Comparison of ENCODE assay signal across 17 mouse cellular contexts in the genomic region with DNA sequence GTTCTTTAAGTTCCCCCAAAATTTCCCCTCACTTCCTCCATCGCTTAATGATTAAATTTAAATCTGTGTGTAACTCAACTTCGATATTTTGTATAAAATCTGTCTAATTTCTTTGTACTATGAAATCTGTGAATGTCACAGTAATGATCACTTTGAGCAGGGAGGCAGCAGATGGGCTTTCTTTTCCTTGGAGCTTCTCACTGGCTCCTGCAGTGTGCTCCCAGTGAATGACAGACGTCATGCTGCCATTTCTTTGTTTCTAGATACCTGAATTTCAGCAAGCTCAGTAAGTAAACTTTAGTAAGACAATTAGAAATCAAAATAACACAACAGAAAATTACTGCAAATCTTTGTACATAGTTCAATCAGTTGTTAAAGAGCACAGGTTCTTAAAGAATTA.
DNase-seq lines count a peak whose midpoint lies in the region; ATAC-seq and TF ChIP-seq lines count a peak whose summit lies in the region.
"Had no signal": no experiment of that assay in that cellular context is flagged by ENCODE, and none has a peak within 500 bp of the region (broad histone marks: within the 10 kb centered on the region; RNA-seq: fewer than 3 reads in every experiment).

No protein-coding gene starts in this region.

- H3K9me3 ChIP-seq in forebrain, embryonic 14.5 days (replicated peaks; ENCODE audit: control insufficient read depth, low read length) = no peaks in the 10 kb centered on the region
- H3K9me3 ChIP-seq in forebrain, embryonic 10.5 days = no peaks in the 10 kb centered on the region
- H3K9me3 ChIP-seq: embryonic facial prominence, embryonic 10.5 days; embryonic facial prominence, embryonic 12.5 days; forebrain, embryonic 12.5 days; forebrain, embryonic 15.5 days had no signal

- no peaks in the 10 kb centered on the region for H3K36me3 ChIP-seq in forebrain, embryonic 14.5 days (ENCODE audit: control insufficient read depth, insufficient read depth, low read length)
- H3K36me3 ChIP-seq in forebrain, embryonic 10.5 days (replicated peaks) = no peaks in the 10 kb centered on the region
- H3K36me3 ChIP-seq: embryonic facial prominence, embryonic 10.5 days; embryonic facial prominence, embryonic 12.5 days; forebrain, embryonic 12.5 days; forebrain, embryonic 15.5 days had no signal

- intact Hi-C loops in left cerebral cortex, postnatal 4 days (cut with DNase I) = no loop called here
- intact Hi-C loops in left cerebral cortex, postnatal 36 days (cut with DNase I) = no loop called here

- no peak overlapping the region for H3K4me3 ChIP-seq in forebrain, embryonic 14.5 days (ENCODE audit: low read depth, low read length)
- no peak overlapping the region for H3K4me3 ChIP-seq in forebrain, embryonic 10.5 days
- H3K4me3 ChIP-seq: embryonic facial prominence, embryonic 10.5 days; embryonic facial prominence, embryonic 12.5 days; forebrain, embryonic 12.5 days; forebrain, embryonic 15.5 days had no signal

- ATAC-seq in forebrain, embryonic 14.5 days = no peak
- ATAC-seq: forebrain, embryonic 15.5 days had no signal

- TF ChIP-seq POLR2A in brain, embryonic 14.5 days (IDR thresholded peaks at IDR 0.05; ENCODE audit: borderline replicate concordance, extremely low read depth, insufficient read depth, insufficient read length, poor library complexity, severe bottlenecking) = no peak

- TF ChIP-seq CTCF in brain, embryonic 14.5 days (IDR thresholded peaks at IDR 0.05; ENCODE audit: borderline replicate concordance, extremely low read depth, insufficient read depth, insufficient read length) = no peak

- 42% methylated on average over 3 of the region's 3 CpGs for WGBS in forebrain, embryonic 14.5 days
- 52% methylated on average over 3 of the region's 3 CpGs for WGBS in forebrain, embryonic 10.5 days

- no peak overlapping the region for H3K27ac ChIP-seq in forebrain, embryonic 14.5 days (ENCODE audit: low read depth, low read length)
- no peak overlapping the region for H3K27ac ChIP-seq in forebrain, embryonic 10.5 days
- H3K27ac ChIP-seq: embryonic facial prominence, embryonic 10.5 days; embryonic facial prominence, embryonic 12.5 days; forebrain, embryonic 12.5 days; forebrain, embryonic 15.5 days had no signal

- no peak overlapping the region for H3K9ac ChIP-seq in forebrain, embryonic 14.5 days (ENCODE audit: low read length)
- H3K9ac ChIP-seq: embryonic facial prominence, embryonic 12.5 days; forebrain, embryonic 12.5 days; forebrain, embryonic 15.5 days had no signal

- H3K4me1 ChIP-seq in forebrain, embryonic 14.5 days (ENCODE audit: control insufficient read depth, insufficient read depth, low read length) = no peaks in the 10 kb centered on the region
- H3K4me1 ChIP-seq in forebrain, embryonic 10.5 days = no peaks in the 10 kb centered on the region
- H3K4me1 ChIP-seq: embryonic facial prominence, embryonic 10.5 days; embryonic facial prominence, embryonic 12.5 days; forebrain, embryonic 12.5 days; forebrain, embryonic 15.5 days had no signal

- no peak overlapping the region for H3K4me2 ChIP-seq in forebrain, embryonic 14.5 days (ENCODE audit: low read length)
- H3K4me2 ChIP-seq: embryonic facial prominence, embryonic 12.5 days; forebrain, embryonic 12.5 days; forebrain, embryonic 15.5 days had no signal

- DNase-seq in forebrain, embryonic 14.5 days (ENCODE audit: low spot score) = peak; percentile 25
- no peak for DNase-seq in forebrain, embryonic 10.5 days (ENCODE audit: extremely low spot score, low spot score)
- DNase-seq in left cerebral cortex, postnatal 4 days = peak; percentile 1
- no peak for DNase-seq in left cerebral cortex, postnatal 36 days (ENCODE audit: low spot score in 2 of 2)
- peak; percentile 31 for DNase-seq in brain, embryonic 14.5 days (ENCODE audit: low read depth)
- DNase-seq in brain, embryonic 18.5 days (ENCODE audit: low read depth, low spot score) = peak; percentile 8
- DNase-seq in adrenal gland, postnatal 4 days (ENCODE audit: low spot score in 2 of 2) = no peak
- DNase-seq: adrenal gland, adult 2 months; adrenal gland, postnatal 10 days; adrenal gland, postnatal 25 days; cerebellum, adult 11-12 months; cerebellum, adult 2 months; cerebellum, adult 9-10 months had no signal

- no peaks in the 10 kb centered on the region for H3K27me3 ChIP-seq in forebrain, embryonic 14.5 days (replicated peaks; ENCODE audit: control insufficient read depth, insufficient read depth, low read length)
- no peaks in the 10 kb centered on the region for H3K27me3 ChIP-seq in forebrain, embryonic 10.5 days (ENCODE audit: poor library complexity, severe bottlenecking)
- H3K27me3 ChIP-seq: embryonic facial prominence, embryonic 12.5 days; forebrain, embryonic 12.5 days; forebrain, embryonic 15.5 days had no signal

Comparison
In these comparisons a context has a peak if more than half of its experiments do, and no peak if none do; other contexts are left out.
1. DNase-seq: peak in forebrain, embryonic 14.5 days (single experiment), left cerebral cortex, postnatal 4 days (single experiment), brain, embryonic 14.5 days (single experiment) and brain, embryonic 18.5 days (single experiment); none in forebrain, embryonic 10.5 days (single experiment), left cerebral cortex, postnatal 36 days (0 of 2) and adrenal gland, postnatal 4 days (0 of 2).